Mouse (Mus musculus) cortical plate, adult 2 months (tissue): ENCODE measurements at regions not wholly inside any gene's neighbourhood (a gene's known extent, or its start where the extent isn't known, plus 50 kb on each side); places are given as distances from the start of the nearest gene placed in this dataset.

Experiments used
- H3K27ac ChIP-seq: fragments of 200-500 bp; 2 replicates; pipeline ENCODE4 v1.5.1; 2012; ENCODE audit warnings: low read length, control low read depth, inconsistent platforms; ENCODE audit not compliant: insufficient read depth
- H3K4me1 ChIP-seq: fragments of 200-500 bp; 2 replicates; pipeline ENCODE4 v1.6.1; 2011; ENCODE audit warnings: low read length; ENCODE audit not compliant: control insufficient read depth, insufficient read depth
- H3K4me3 ChIP-seq: fragments of 200-500 bp; 2 replicates; pipeline ENCODE4 v1.5.1; 2011; ENCODE audit warnings: mild to moderate bottlenecking, low read length, control low read depth; ENCODE audit not compliant: insufficient read depth
- CTCF ChIP-seq: fragments of 200-500 bp; IDR thresholded peaks from 2 replicates; pipeline ENCODE4 v1.5.1; 2011; ENCODE audit warnings: mild to moderate bottlenecking, control low read depth, low read length; ENCODE audit not compliant: insufficient read depth; ENCODE audit errors: extremely low read depth
- POLR2A ChIP-seq: fragments of 200-500 bp; IDR thresholded peaks from 2 replicates; pipeline ENCODE4 v1.6.1; 2011; ENCODE audit warnings: mild to moderate bottlenecking, low read length, control low read depth; ENCODE audit not compliant: insufficient read depth; ENCODE audit errors: extremely low read depth

GRCm38 (mm10) chr2:166351581-166351980 lies 196.1 kb upstream of the Sulf2 start:
- no peaks in the 10 kb centered on the region for H3K4me1 ChIP-seq
- TF ChIP-seq POLR2A = no peak
- TF ChIP-seq CTCF = no peak

DNA sequence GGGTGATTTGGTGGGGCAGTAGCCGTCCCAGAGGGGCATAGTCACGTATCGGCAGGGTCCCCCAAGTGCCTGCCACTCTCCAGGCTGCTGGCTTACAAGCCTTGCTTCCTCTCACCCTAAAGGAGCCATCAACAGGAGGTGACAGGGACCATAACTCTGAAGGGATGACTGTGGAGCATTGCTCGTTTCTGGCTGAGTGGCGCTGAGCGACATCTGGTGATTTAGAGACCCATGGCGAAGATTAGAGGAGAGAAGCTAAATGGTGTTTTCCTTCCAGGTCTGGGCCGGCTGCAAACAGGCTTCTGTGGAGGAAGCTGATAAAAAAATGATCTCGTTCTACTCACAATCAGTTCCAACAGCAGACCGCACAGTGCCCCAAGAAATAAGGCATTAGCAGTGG lies 193.2 kb upstream of the Sulf2 start:
- Histone ChIP-seq H3K27ac (no peak overlapping the region), H3K4me3 (no peak overlapping the region), H3K4me1 (no peaks in the 10 kb centered on the region)
- TF ChIP-seq CTCF (no peak), POLR2A (no peak)

More at GRCm38 (mm10) chr2:166351581-166351980, 196.1 kb upstream of the Sulf2 start:
- H3K4me3 ChIP-seq = no peak overlapping the region
- H3K27ac ChIP-seq = no peak overlapping the region

DNA sequence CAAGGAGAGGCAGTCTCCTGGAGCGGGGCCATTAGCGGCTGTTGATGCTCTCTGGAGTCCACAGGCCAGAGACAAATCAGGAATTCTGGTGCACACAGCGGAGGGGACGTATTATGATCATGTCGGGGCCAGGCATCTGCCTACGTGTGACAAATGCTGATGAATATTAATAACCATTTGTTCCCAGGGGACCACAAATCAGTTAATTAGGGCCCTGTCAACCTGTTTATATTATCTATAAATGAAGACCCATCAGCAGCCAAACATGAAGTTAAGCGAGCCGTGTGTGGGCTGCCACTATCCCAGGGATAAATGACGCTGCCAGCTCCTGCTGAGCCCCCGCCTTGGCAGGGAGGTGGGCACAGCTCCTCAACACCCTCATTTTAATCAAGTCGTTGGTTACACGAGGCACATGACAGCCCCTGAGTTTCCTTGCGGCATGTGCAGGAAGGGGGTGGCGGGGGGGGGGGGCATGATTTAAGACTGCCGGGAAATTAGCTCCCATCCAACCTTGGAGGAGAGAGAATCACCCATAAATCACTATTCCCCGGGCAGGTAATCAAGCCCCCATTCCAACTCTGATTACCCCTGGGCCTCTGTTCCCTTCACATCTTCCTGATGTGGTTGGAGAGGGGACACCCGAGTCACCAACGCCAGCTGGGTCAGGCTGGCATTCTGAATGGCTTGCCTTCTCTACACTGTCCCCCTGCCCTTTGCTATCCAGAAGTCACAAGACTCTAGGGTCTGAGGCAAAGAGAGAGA lies 191.1 kb upstream of the Sulf2 start:
- Histone ChIP-seq H3K4me3 (no peak overlapping the region), H3K4me1 (no peaks in the 10 kb centered on the region), H3K27ac (no peak overlapping the region)
- no peak for TF ChIP-seq POLR2A
- TF ChIP-seq CTCF = no peak

DNA sequence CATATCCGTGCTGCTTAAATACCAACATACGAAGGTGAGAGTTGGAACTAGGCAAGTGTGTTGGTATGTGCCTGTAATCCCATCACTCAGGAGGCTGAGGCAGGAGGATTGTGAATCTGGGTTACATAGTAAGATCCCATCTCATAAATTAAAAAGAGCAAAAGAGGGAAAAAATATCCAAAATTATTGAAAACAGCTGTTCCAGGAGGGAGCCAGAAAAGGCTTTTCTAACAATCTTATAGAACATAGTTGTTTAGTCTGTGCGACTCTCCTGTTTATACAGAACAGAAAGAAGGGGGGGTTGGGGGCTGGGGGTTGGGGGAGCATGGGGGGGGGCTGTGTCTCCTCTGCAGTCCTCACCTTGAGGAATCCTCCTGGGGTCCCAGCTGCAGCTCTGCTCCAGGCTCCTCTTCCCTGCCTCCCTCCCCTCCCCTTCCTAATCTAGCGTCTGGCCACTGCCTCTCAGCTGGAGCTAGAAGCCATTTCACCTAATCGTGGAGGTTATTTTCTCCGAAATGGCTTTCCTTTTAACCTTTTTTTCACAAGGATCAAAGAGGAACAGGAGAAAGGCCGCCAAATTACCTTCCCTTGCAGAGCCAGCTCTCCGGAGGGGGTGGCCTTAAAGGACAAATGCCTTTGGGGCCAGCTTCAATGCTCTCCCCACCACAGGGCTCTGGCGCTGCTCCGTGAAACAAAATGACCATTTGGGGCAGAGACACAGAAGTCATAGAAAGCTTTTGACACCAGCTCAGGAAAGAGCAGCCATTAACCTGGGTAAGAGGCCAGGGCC lies 188.3 kb upstream of the Sulf2 start:
- H3K27ac ChIP-seq = no peak overlapping the region
- TF ChIP-seq CTCF = no peak
- no peak for TF ChIP-seq POLR2A
- no peak overlapping the region for H3K4me3 ChIP-seq
- no peaks in the 10 kb centered on the region for H3K4me1 ChIP-seq

- TF ChIP-seq CTCF (no peak), POLR2A (no peak)
- no peak overlapping the region for H3K27ac ChIP-seq
- H3K4me1 ChIP-seq = no peaks in the 10 kb centered on the region
- H3K4me3 ChIP-seq = no peak overlapping the region
These were observed 186.9 kb upstream of the Sulf2 start for GRCm38 (mm10) chr2:166342407-166342806.

DNA sequence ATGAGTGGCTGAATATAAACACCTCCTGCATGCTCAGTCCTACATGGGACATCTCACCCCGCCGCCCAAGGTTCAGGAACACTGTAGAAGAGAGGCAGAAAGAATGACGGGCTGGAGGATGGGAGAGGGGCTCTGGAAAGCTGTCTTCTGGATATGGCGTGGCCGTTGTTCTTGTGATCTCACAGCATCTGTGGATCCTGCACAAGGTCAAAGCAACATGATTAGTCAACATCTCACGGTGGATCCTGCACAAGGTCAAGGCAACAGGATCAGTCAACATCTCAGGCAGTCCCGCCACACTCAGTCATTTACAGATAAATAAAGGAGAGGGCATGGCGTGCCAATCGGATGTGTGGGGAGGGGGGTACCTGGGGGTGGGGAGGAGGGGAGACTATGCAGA lies 184.7 kb upstream of the Sulf2 start:
- no peak for TF ChIP-seq CTCF
- no peak for TF ChIP-seq POLR2A

DNA sequence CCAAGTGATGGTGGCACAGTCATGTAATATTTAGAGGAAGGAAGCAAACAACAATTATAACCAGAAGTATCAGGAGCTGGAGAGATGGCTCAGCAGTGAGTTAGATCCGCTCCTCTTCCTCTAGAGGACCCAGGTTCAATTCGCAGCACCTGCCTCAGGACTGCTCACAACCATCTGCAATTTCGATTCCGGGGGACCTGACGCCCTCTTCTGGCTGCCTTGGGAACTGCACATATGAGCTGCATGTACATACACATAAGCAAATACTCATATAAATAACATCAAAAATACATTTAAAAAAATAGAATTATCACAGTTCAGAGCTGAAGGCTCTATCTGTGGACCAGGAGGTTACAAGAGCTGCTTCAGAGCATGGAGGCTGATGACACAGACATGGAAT lies 184.0 kb upstream of the Sulf2 start:
- no peak for TF ChIP-seq POLR2A
- TF ChIP-seq CTCF = no peak
- no peak overlapping the region for H3K4me3 ChIP-seq
- no peak overlapping the region for H3K27ac ChIP-seq
- H3K4me1 ChIP-seq = no peaks in the 10 kb centered on the region

More for the DNA sequence above, 184.7 kb upstream of the Sulf2 start:
- H3K4me3 ChIP-seq = no peak overlapping the region
- H3K27ac ChIP-seq = no peak overlapping the region
- no peaks in the 10 kb centered on the region for H3K4me1 ChIP-seq

DNA sequence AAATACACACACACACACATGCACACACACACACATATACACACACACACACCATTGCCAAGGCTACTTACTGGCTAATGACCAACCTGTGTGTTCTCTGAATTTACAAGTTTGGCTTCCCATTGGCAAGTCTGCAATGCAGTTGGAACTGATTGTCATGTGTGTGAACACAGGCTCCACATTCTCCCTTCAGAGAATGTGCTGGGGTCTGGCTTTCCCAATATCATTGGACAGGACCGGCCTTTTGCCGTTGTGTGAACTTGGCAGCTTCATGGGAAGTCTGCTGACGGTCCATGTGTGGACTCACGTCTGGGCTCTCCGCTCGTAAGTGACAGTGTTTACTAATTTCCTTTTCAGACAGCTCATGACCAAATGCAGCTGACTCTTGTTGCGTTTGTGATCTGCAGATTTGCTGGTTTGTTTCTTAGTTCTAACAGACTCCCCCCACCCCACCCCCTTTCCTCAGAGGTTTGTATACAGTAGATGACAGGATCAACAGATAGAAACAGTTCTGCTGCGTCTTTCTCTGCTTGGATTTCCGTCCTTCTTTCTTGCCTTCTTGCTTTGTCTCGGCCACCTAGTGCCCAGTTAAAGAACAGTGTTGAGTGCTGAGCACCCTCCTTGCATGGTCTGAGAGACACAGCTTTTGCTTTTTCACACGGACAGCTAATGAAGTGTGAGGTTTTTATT lies 183.1 kb upstream of the Sulf2 start:
- TF ChIP-seq CTCF (peak; percentile 25; the same call in 1 of the 2 replicates), POLR2A (no peak)
- H3K4me3 ChIP-seq = no peak overlapping the region
- no peaks in the 10 kb centered on the region for H3K4me1 ChIP-seq
- H3K27ac ChIP-seq = no peak overlapping the region

GRCm38 (mm10) chr2:166337666-166338065 lies 182.2 kb upstream of the Sulf2 start:
- no peak overlapping the region for H3K27ac ChIP-seq
- H3K4me3 ChIP-seq = no peak overlapping the region
- TF ChIP-seq POLR2A (no peak), CTCF (no peak)
- H3K4me1 ChIP-seq = no peaks in the 10 kb centered on the region

DNA sequence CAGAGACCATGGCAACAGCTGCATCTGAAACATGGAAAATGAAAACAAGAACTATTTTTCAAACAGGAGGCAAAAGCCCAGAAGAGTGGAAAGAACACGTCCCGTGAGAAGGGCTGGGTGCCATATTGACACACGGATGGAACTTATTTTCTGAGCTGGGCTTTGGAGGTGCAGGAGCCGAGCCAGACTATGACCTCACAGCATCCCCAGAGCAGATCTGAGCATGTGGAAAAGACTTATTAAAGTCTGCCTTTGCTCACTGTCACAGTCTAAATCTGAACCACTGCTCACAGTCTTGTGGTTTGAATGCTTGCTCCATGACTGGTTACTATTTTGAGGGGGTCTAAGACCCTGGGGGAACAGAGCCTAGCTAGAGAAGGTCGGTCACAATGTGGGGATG lies 180.2 kb upstream of the Sulf2 start:
- Histone ChIP-seq H3K4me1 (no peaks in the 10 kb centered on the region), H3K27ac (no peak overlapping the region), H3K4me3 (no peak overlapping the region)
- no peak for TF ChIP-seq CTCF
- no peak for TF ChIP-seq POLR2A
